Mouse (Mus musculus) cerebellum, postnatal 14 days (tissue): Measurements from ENCODE around the gene Olfr1484.
"Not testable (repeated sequence)": the region's sequence is repeated elsewhere in the genome, so short reads cannot be mapped to it uniquely, and the experiment has no call there.

Source experiments
- DNase-seq, 2 experiments: peaks; one replicate each; pipeline ENCODE4 v3.0.0; 2021; ENCODE audit warnings: mixed read lengths in 2 of 2

Gene Olfr1484

GRCm38 (mm10) chr19:13583211-13583610 lies at the start of gene Olfr1484:
TSS of gene Olfr1484 (plus strand) at chr19:13583511.
- no peak for DNase-seq

- not testable (repeated sequence) for DNase-seq
These were observed 33.8 kb downstream of the Olfr1484 start, which contains the start of gene Olfr1487 for GRCm38 (mm10) chr19:13617075-13617474. TSS of gene Olfr1487 (plus strand) at chr19:13617375.

- no peak for DNase-seq
These were observed 48.0 kb downstream of the Olfr1484 start, which contains the start of gene Olfr1489 for GRCm38 (mm10) chr19:13631321-13631720. TSS of gene Olfr1489 (plus strand) at chr19:13631621.
